Mouse (Mus musculus) heart, adult 2 months (tissue): ENCODE measurements around the gene Gpr45.
"Not testable (repeated sequence)": the region's sequence is repeated elsewhere in the genome, so short reads cannot be mapped to it uniquely, and the experiment has no call there.

Experiments used
- CTCF ChIP-seq: fragments of 200-600 bp; IDR thresholded peaks from 2 replicates; pipeline ENCODE4 v1.8.1; 2022; ENCODE audit warnings: antibody characterized with exemption, mild to moderate bottlenecking, moderate library complexity
- POLR2A ChIP-seq: fragments of 200-500 bp; IDR thresholded peaks from 2 replicates; pipeline ENCODE4 v1.6.1; 2011; ENCODE audit warnings: mild to moderate bottlenecking, low read depth, low read length, control low read depth; ENCODE audit not compliant: insufficient read depth

- TF ChIP-seq CTCF, POLR2A: not testable (repeated sequence)
Measured at GRCm38 (mm10) chr1:43015153-43015685, 62.5 kb downstream of the Gpr45 start.
